Mouse (Mus musculus): Measurements from ENCODE around the gene Fermt2. TPM values are rescaled to one million over a fixed set of nuclear protein-coding genes. Genes with fewer than 3 reads are reported as not detected.
A peak's percentile ranks its signal among the peaks of the same experiment; 100 is the strongest.
"Not testable (repeated sequence)": the region's sequence is repeated elsewhere in the genome, so short reads cannot be mapped to it uniquely, and the experiment has no call there.

Gene Fermt2
- polyA plus RNA-seq, 1 experiment from 2014 or later, result 74.3 TPM

DNA sequence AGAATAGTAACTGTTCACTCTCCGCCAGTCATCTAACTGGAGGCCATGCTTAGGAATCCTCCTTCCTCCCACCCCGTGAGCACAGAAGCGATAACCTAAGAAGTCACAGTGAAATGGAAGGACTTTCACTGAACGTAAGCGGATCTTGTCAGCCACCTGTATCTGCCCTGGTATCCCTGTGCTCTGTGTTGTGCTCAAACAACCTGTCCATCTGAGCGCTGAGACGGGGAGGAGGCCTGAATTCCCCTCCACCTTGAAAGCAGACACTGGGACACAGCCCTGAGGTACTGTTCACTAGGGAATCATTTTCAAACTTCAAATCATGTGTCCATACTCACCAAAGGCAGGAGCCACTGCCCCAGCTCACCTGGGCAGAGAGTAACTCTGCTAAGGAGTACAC lies 52.9 kb downstream of the Fermt2 start:
- H3K4me1 ChIP-seq (replicated peaks), result peaks cover 20% of the 10 kb centered on the region
- peaks cover 63% of the 10 kb centered on the region for H3K36me3 ChIP-seq
- no peaks in the 10 kb centered on the region for H3K27me3 ChIP-seq (ENCODE audit: insufficient read depth, poor library complexity, severe bottlenecking)
- 93% methylated on average over 7 of the region's 7 CpGs for WGBS
- H3K4me3 ChIP-seq, result no peak overlapping the region
- H3K9me3 ChIP-seq, result no peaks in the 10 kb centered on the region
- no peak overlapping the region for H3K27ac ChIP-seq
- no peak for DNase-seq (ENCODE audit: low spot score)

DNA sequence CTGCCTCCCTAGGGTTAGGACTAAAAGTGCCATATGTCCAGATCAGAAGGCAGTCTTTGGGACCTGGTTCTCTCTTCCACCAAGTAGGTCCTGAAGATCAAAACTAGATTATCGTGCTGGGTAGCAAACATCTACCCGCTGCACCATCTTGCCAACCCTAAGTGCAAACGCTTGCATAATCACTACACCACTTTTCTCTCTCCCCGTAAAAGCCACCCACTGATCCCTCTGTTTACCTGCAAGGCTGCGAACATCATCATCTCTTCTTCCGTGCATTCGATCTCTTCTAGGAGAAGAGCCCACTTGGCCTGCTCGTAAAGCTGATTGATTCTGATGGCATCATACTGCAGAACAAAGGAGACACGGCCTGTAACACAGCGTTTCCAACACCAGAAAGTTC lies 57.4 kb downstream of the Fermt2 start:
- H3K4me1 ChIP-seq (replicated peaks), result 0 out of 2 replicates have a peak, but pooled peaks cover 5% of the 10 kb centered on the region
- 94% methylated on average over 10 of the region's 10 CpGs for WGBS
- H3K27me3 ChIP-seq (ENCODE audit: insufficient read depth, poor library complexity, severe bottlenecking), result no peaks in the 10 kb centered on the region
- H3K4me3 ChIP-seq, result no peak overlapping the region
- DNase-seq (ENCODE audit: low spot score), result no peak
- H3K9me3 ChIP-seq, result peaks cover 7% of the 10 kb centered on the region
- peaks cover 85% of the 10 kb centered on the region for H3K36me3 ChIP-seq
- no peak overlapping the region for H3K27ac ChIP-seq

DNA sequence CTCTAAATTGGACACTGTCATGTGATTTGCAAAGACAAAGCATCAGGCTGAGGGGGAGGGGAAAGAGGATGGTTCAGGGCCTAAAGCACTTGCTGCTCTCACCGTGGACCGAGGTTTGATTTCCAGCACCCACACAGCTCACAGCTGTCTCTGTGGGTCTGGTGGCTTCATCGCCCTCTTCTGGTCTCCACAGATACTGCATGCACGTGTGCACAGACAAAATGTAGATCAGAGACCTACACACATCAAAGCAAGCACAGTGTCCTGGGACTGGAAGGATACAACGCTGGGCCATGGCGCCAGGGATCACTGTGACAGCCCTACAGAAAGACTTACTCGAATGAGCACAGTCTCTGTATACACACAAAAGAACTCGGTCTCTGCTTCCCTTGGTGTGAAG lies 60.5 kb downstream of the Fermt2 start:
- Histone ChIP-seq H3K36me3 (peaks cover 95% of the 10 kb centered on the region), H3K4me1 (replicated peaks) (peaks cover 4% of the 10 kb centered on the region), H3K27me3 (ENCODE audit: insufficient read depth, poor library complexity, severe bottlenecking) (no peaks in the 10 kb centered on the region), H3K27ac (no peak overlapping the region), H3K4me3 (no peak overlapping the region), H3K9me3 (peaks cover 7% of the 10 kb centered on the region)
- 90% methylated on average over 8 of the region's 8 CpGs for WGBS
- no peak for DNase-seq (ENCODE audit: low spot score)

DNA sequence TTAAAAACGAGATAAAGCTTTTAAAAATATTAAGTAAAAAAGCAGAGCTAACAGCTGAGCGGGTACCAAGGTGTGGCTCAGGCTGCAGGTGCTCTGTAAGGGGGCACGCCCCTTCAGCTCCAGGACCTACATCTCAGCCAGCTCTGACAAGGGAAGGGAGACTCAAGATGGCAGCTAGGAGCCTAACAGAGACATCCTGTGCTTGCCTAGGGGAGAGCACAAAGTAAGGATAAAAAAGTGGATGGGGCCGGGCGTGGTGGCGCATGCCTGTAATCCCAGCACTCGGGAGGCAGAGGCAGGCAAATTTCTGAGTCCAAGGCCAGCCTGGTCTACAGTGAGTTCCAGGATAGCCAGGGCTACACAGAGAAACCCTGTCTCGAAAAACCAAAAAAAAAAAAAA lies 63.5 kb downstream of the Fermt2 start:
- H3K4me3 ChIP-seq; DNase-seq (ENCODE audit: low spot score); H3K27ac ChIP-seq; H3K9me3 ChIP-seq; H3K27me3 ChIP-seq (ENCODE audit: insufficient read depth, poor library complexity, severe bottlenecking): not testable (repeated sequence)
- 95% methylated on average over 7 of the region's 8 CpGs for WGBS
- H3K36me3 ChIP-seq, result peaks cover 77% of the 10 kb centered on the region
- H3K4me1 ChIP-seq (replicated peaks), result peaks cover 32% of the 10 kb centered on the region

DNA sequence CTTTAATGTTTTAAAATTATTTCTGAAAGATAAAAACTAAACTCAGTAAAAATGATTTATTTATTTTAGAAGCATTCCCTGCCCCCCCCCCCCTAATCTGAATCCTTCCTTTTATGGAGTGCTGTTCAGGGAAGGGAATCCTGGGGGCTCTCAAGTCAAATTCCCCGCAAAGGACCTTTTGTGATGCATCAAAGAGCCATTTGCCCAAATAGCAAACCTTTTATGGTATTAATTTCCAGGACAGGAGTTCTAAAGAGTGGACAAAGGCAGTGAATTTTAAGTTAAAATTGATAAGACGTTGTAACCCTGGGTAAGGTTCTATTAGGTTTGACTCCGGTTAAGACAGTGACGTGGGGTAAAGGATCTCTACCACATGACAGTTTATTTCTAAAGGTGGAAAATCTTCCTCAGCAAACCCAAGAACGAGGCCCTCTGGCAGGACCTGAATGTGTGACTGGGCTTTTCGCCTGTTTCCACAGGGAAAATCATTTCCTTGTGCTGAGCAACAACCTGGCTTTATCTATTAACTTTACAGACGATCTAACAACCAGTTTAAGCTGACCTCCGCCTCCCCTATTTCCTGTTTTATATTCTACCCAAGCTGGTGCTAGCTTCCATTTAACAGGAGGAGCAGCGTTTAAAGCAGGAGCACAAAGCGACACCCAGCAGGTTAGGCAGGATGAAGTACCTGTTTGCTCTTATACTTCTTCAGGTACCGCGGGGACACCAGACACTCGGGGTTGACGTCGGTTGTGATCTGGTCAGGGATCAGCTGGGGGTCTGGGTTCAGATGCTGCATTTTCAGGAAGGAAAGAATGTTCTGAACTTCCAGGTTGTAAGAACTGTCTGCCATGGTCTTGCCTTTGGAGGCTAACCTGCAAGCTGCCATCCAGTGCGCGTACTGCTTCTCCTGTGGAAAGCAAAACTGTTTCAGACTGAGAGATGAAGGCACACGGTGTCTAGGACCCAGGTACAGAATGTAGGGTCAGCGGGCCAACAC lies 65.6 kb downstream of the Fermt2 start:
- Histone ChIP-seq H3K4me3 (no peak overlapping the region), H3K36me3 (peaks cover 76% of the 10 kb centered on the region), H3K9me3 (peaks cover 1% of the 10 kb centered on the region; the same call in 1 of the 2 replicates), H3K27ac (peak overlapping the region; percentile 86), H3K27me3 (ENCODE audit: insufficient read depth, poor library complexity, severe bottlenecking) (no peaks in the 10 kb centered on the region), H3K4me1 (replicated peaks) (peaks cover 32% of the 10 kb centered on the region)
- 66% methylated on average over 19 of the region's 19 CpGs for WGBS
- DNase-seq (ENCODE audit: low spot score), result no peak

DNA sequence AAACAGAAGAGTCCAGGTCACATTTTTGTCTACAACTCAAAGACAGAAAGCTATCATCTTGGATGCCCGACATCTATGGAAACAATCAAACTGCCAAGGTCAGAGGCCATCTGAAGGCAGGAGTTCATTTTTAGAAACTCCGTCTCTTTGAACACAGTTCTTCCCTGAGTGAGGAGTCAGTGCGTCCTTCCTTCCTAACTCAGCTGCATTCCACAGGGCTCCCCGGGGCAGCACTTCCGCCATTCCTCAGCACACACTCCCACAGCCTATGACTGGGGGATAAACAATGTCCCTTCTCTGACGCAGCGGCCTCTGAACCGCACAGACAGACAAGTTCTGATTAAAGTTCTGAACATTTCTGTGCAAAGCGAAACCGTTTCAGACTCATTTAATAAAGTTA lies 66.3 kb downstream of the Fermt2 start:
- Histone ChIP-seq H3K27ac (peak overlapping the region; percentile 86), H3K4me1 (replicated peaks) (peaks cover 32% of the 10 kb centered on the region), H3K4me3 (no peak overlapping the region), H3K27me3 (ENCODE audit: insufficient read depth, poor library complexity, severe bottlenecking) (no peaks in the 10 kb centered on the region), H3K36me3 (peaks cover 76% of the 10 kb centered on the region), H3K9me3 (no peaks in the 10 kb centered on the region)
- WGBS, result 11% methylated on average over 10 of the region's 10 CpGs
- peak; percentile 67 for DNase-seq (ENCODE audit: low spot score)

DNA sequence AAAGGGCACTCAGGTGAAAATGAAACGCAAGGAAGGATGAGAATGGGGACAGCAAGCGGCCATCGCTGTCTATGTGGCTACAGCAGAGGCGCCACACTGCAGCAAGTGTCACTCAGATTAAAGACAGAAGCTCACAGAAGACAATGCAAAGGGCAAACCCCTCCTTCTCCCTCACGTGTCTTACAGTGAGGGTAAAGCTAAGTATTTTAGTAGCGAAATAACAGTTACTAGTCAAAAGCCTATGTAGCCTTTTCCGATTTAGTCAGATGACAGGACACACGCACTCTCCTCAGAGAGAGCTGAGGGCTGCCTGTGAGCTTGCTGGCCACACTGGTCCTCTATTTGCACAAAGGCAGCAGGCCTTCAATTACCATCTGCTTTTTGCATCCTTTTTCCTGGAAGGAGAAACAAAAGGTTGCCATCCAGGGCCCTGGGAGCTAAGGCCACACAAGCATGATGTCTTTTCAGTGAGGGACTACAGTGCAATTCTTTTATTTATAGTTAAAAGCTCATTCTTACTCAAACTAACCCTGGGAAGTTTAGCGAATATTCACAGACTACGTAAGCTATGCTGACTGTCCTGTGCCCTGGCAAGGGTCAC lies 66.9 kb downstream of the Fermt2 start:
- WGBS, result 28% methylated on average over 10 of the region's 10 CpGs
- peak overlapping the region; percentile 86 for H3K27ac ChIP-seq
- peaks cover 32% of the 10 kb centered on the region for H3K4me1 ChIP-seq (replicated peaks)
- no peak overlapping the region for H3K4me3 ChIP-seq
- peaks cover 77% of the 10 kb centered on the region for H3K36me3 ChIP-seq
- no peaks in the 10 kb centered on the region for H3K27me3 ChIP-seq (ENCODE audit: insufficient read depth, poor library complexity, severe bottlenecking)
- no peak for DNase-seq (ENCODE audit: low spot score)
- H3K9me3 ChIP-seq, result no peaks in the 10 kb centered on the region

DNA sequence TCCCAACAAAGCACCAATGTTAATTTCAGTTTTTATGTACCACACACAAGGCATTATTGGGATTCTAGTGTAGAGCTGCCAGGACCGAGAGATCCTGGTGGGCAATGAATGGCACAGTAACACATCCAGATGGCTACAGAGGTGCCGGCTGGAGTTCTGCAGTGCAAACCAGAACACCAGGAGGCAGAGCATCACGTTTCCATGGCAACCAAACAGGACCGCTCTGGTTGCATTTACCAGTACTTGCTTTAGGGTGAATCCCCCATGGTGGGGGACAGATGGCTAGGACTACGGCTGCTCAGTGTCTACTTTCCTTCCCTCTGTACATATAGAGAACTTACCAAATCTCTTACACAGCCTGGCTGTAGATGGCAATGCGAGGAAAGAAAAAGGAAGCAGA lies 67.5 kb downstream of the Fermt2 start:
- WGBS, result 23% methylated on average over 6 of the region's 6 CpGs
- Histone ChIP-seq H3K4me3 (no peak overlapping the region), H3K4me1 (replicated peaks) (peaks cover 32% of the 10 kb centered on the region), H3K9me3 (no peaks in the 10 kb centered on the region), H3K27ac (peak overlapping the region; percentile 86; the same call in 1 of the 2 replicates), H3K36me3 (peaks cover 77% of the 10 kb centered on the region), H3K27me3 (ENCODE audit: insufficient read depth, poor library complexity, severe bottlenecking) (no peaks in the 10 kb centered on the region)
- peak; percentile 65 for DNase-seq (ENCODE audit: low spot score)

DNA sequence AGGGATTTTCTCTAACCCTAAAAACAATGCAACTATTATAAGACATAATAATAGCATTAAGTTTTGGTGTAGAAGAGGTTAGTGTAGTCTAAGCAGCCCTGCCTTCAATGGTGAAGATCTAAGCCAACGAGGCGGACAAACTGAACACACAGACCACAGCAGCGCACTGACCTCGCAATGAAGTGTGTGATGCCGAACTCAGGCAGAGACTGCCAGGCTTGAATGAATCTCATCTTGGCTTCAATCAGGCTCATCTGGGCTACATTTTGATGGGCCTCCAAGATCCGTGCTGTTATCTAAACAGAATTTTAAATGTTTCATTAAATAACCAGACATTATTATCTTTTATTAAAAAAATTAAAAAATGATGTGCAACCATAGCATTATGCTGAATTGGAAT lies 68.0 kb downstream of the Fermt2 start:
- H3K36me3 ChIP-seq, result peaks cover 74% of the 10 kb centered on the region
- no peaks in the 10 kb centered on the region for H3K9me3 ChIP-seq
- 90% methylated on average over 6 of the region's 6 CpGs for WGBS
- no peak overlapping the region for H3K27ac ChIP-seq
- peaks cover 34% of the 10 kb centered on the region for H3K4me1 ChIP-seq (replicated peaks)
- H3K4me3 ChIP-seq, result no peak overlapping the region
- DNase-seq (ENCODE audit: low spot score), result no peak
- no peaks in the 10 kb centered on the region for H3K27me3 ChIP-seq (ENCODE audit: insufficient read depth, poor library complexity, severe bottlenecking)

DNA sequence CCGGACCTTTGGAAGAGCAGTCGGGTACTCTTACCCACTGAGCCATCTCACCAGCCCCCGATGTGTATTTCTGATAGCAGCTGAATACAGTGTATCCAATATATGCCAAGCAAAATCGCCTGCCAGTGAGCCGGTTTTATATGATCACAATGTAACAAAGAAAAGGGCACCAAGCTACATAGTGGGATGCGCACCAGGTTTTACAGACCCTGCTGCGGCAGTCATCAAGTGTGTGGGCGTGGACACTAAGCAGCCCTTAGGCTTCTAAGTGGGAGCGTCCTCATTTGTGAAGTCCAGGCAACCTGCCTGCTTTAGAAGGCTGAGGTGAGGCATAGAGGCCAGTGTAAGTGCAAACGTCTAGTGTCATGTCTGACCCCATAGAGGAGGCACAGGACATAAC lies 69.4 kb downstream of the Fermt2 start:
- peaks cover 47% of the 10 kb centered on the region for H3K4me1 ChIP-seq (replicated peaks)
- no peaks in the 10 kb centered on the region for H3K9me3 ChIP-seq
- H3K27me3 ChIP-seq (ENCODE audit: insufficient read depth, poor library complexity, severe bottlenecking), result no peaks in the 10 kb centered on the region
- WGBS, result 94% methylated on average over 10 of the region's 10 CpGs
- peaks cover 59% of the 10 kb centered on the region for H3K36me3 ChIP-seq
- no peak overlapping the region for H3K4me3 ChIP-seq
- DNase-seq (ENCODE audit: low spot score), result no peak
- H3K27ac ChIP-seq, result no peak overlapping the region

DNA sequence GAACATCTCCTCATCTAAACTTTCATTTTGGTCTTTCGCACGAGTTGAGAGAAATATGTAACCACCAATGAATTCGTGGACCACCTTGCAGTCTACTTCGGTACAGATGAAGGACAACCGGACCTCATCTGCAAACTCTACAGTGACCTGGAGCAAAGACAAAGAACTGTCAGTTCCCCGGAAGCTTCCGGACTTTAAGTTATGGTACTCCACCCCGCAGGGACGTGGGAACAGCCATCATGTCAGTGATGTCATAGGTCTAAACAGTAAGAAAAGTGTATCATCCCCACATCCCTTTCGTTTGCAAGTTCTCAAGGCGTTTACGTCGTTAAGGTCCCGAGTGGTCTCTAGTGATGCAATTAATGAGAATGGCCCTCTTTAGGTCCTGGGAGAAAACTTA lies 70.0 kb downstream of the Fermt2 start:
- DNase-seq (ENCODE audit: low spot score), result no peak
- H3K27me3 ChIP-seq (ENCODE audit: insufficient read depth, poor library complexity, severe bottlenecking), result no peaks in the 10 kb centered on the region
- H3K27ac ChIP-seq, result no peak overlapping the region
- H3K4me1 ChIP-seq (replicated peaks), result peaks cover 53% of the 10 kb centered on the region
- H3K36me3 ChIP-seq, result peaks cover 53% of the 10 kb centered on the region
- no peak overlapping the region for H3K4me3 ChIP-seq
- WGBS, result 96% methylated on average over 14 of the region's 14 CpGs
- no peaks in the 10 kb centered on the region for H3K9me3 ChIP-seq

DNA sequence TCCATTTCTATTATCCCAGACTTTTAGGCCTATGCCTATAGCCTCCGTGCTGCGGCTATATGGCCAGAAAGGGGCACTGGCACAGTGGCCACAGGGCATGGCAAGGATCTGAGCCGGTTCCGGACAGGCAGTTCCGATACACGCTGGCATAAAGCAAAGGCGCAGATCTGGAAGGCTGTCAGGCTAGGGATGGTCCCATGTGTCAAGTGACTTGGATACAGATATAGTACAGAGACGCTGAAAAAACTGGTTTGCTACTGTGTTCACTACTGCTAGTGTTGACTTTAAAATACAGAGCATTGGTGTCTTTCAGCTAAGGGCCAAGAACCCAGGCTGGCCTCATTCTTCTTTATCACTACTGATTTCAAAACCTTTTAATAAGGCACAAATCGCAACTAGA lies 72.9 kb downstream of the Fermt2 start:
- WGBS, result 90% methylated on average over 9 of the region's 9 CpGs

DNA sequence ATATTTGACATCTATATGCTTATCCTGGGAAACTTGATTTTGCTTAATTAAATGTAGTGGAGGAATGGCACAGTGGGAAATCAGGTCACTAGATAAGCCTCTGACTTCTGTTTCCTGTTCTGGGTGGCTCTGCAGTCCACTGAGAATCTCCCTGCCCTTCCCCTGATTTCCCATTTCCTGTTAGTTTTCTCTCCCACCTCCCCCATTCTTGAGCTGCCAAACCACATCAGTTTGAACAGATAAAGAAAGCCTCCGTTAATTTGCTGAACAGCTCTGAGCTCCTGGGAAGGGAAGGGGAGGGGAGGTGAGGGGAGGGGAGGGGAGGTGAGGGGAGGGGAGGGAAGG lies 73.4 kb downstream of the Fermt2 start:
- H3K36me3 ChIP-seq, result peaks cover 40% of the 10 kb centered on the region
- H3K9me3 ChIP-seq, result no peaks in the 10 kb centered on the region
- H3K4me3 ChIP-seq, result no peak overlapping the region
- peaks cover 45% of the 10 kb centered on the region for H3K4me1 ChIP-seq (replicated peaks)
- peak overlapping the region; percentile 50; the same call in 1 of the 2 replicates for H3K27ac ChIP-seq
- WGBS, result 9% methylated on average over 1 of the region's 1 CpGs
- DNase-seq (ENCODE audit: low spot score), result no peak
- no peaks in the 10 kb centered on the region for H3K27me3 ChIP-seq (ENCODE audit: insufficient read depth, poor library complexity, severe bottlenecking)

More for the DNA sequence above, 72.9 kb downstream of the Fermt2 start:
- H3K27me3 ChIP-seq (ENCODE audit: insufficient read depth, poor library complexity, severe bottlenecking), result no peaks in the 10 kb centered on the region
- no peaks in the 10 kb centered on the region for H3K9me3 ChIP-seq
- no peak for DNase-seq (ENCODE audit: low spot score)
- no peak overlapping the region for H3K4me3 ChIP-seq
- peaks cover 46% of the 10 kb centered on the region for H3K4me1 ChIP-seq (replicated peaks)
- peaks cover 46% of the 10 kb centered on the region for H3K36me3 ChIP-seq
- H3K27ac ChIP-seq, result no peak overlapping the region
